Comparison of ENCODE assay signal across 9 mouse cellular contexts in genomic region chr16:91825774-91826325, GRCm38 (mm10).
DNase-seq lines count a peak whose midpoint lies in the region; ATAC-seq and TF ChIP-seq lines count a peak whose summit lies in the region.
"Had no signal": no experiment of that assay in that cellular context is flagged by ENCODE, and none has a peak within 500 bp of the region (broad histone marks: within the 10 kb centered on the region; RNA-seq: fewer than 3 reads in every experiment).

No protein-coding gene starts in this region.

- H3K27me3 ChIP-seq in intestine, postnatal 0 days (replicated peaks; ENCODE audit: control insufficient read depth, insufficient read depth, low read length): no peaks in the 10 kb centered on the region
- peaks cover 72% of the 10 kb centered on the region for H3K27me3 ChIP-seq in megakaryocyte, embryonic 14.5 days (replicated peaks)

- H3K9me3 ChIP-seq in intestine, postnatal 0 days (ENCODE audit: control insufficient read depth): no peaks in the 10 kb centered on the region
- H3K9me3 ChIP-seq in megakaryocyte, embryonic 14.5 days: 0 out of 2 replicates have a peak, but pooled peaks cover 7% of the 10 kb centered on the region

- no peak for TF ChIP-seq POLR2A in lung, adult 2 months (IDR thresholded peaks at IDR 0.05; ENCODE audit: borderline replicate concordance, extremely low read depth, low read depth, low read length)

- no peak overlapping the region for H3K4me3 ChIP-seq in lung, adult 2 months (replicated peaks; ENCODE audit: extremely low read depth, low read depth, low read length)
- H3K4me3 ChIP-seq in intestine, postnatal 0 days (ENCODE audit: low read depth, low read length): no peak overlapping the region
- peak overlapping the region; percentile 50 for H3K4me3 ChIP-seq in megakaryocyte, embryonic 14.5 days (replicated peaks)

- no peak overlapping the region for H3K4me2 ChIP-seq in intestine, postnatal 0 days (replicated peaks; ENCODE audit: low read depth)

- peak; percentile 58 to 60 for DNase-seq in lung, adult 18-20 months
- no peak for DNase-seq in lung, adult 2 months
- peak; percentile 44 for DNase-seq in yolk sac, embryonic 10.5 days (ENCODE audit: low spot score)
- DNase-seq in cerebellum, postnatal 25 days: no peak
- DNase-seq in cerebellum, postnatal 36 days: no peak
- no peak for DNase-seq in embryo, embryonic 10.5 days (ENCODE audit: low spot score)

- WGBS in lung, adult 2 months: 38% methylated on average over 9 of the region's 9 CpGs
- WGBS in intestine, postnatal 0 days: 48% methylated on average over 9 of the region's 9 CpGs

- peaks cover 8% of the 10 kb centered on the region; the same call in 1 of the 2 replicates for H3K4me1 ChIP-seq in lung, adult 2 months (ENCODE audit: control insufficient read depth, insufficient read depth, low read length)
- 0 out of 2 replicates have a peak, but pooled peaks cover 2% of the 10 kb centered on the region for H3K4me1 ChIP-seq in intestine, postnatal 0 days (replicated peaks; ENCODE audit: control insufficient read depth, insufficient read depth, low read length)
- peaks cover 54% of the 10 kb centered on the region for H3K4me1 ChIP-seq in megakaryocyte, embryonic 14.5 days

- peak; percentile 36; the same call in 1 of the 2 replicates for ATAC-seq in intestine, postnatal 0 days
- ATAC-seq: forebrain, embryonic 16.5 days had no signal

- no peak overlapping the region for H3K9ac ChIP-seq in intestine, postnatal 0 days (ENCODE audit: low read depth, low read length)

- H3K27ac ChIP-seq in intestine, postnatal 0 days (ENCODE audit: low read depth, low read length): no peak overlapping the region

- H3K36me3 ChIP-seq in intestine, postnatal 0 days (ENCODE audit: control insufficient read depth, insufficient read depth): peaks cover 26% of the 10 kb centered on the region
- H3K36me3 ChIP-seq in megakaryocyte, embryonic 14.5 days (replicated peaks; ENCODE audit: low read length): peaks cover 73% of the 10 kb centered on the region

- TF ChIP-seq CTCF in lung, adult 2 months (IDR thresholded peaks at IDR 0.05; ENCODE audit: insufficient read depth, low read length): no peak
- no peak for TF ChIP-seq CTCF in intestine, postnatal 0 days (IDR thresholded peaks at IDR 0.05; ENCODE audit: low read depth)

Comparison
In these comparisons a context has a peak if more than half of its experiments do, and no peak if none do; other contexts are left out.
1. DNase-seq: peak in lung, adult 18-20 months (2 of 2) and yolk sac, embryonic 10.5 days (single experiment); none in lung, adult 2 months (single experiment), cerebellum, postnatal 25 days (0 of 2), cerebellum, postnatal 36 days (0 of 2) and embryo, embryonic 10.5 days (single experiment).